Mouse (Mus musculus) neural tube, embryonic 14.5 days (tissue): ENCODE data around the gene Slfn9. TPM values are rescaled to one million over a fixed set of nuclear protein-coding genes. Genes with fewer than 3 reads are reported as not detected.

ENCODE experiments used
- ATAC-seq: fragments of 200-750 bp; cut with Nextera tagmentation; 2 replicates; pipeline ENCODE4 v1.8.0; 2017; ENCODE audit warnings: low read depth, mild to moderate bottlenecking, moderate TSS enrichment, moderate library complexity
- H3K27ac ChIP-seq: fragments of 300-500 bp; sonication (generic); 2 replicates; pipeline ENCODE4 v1.5.1; 2014; ENCODE audit warnings: low read depth, mild to moderate bottlenecking, control low read depth, low read length, moderate library complexity, mixed read lengths
- H3K27me3 ChIP-seq: fragments of 300-500 bp; sonication (generic); 2 replicates; pipeline ENCODE4 v1.6.1; 2014; ENCODE audit warnings: low read length; ENCODE audit not compliant: control insufficient read depth, insufficient read depth
- H3K36me3 ChIP-seq: fragments of 300-500 bp; sonication (generic); 2 replicates; pipeline ENCODE4 v1.6.1; 2014; ENCODE audit warnings: low read length, mixed read lengths; ENCODE audit not compliant: control insufficient read depth, insufficient read depth
- H3K4me1 ChIP-seq: fragments of 300-500 bp; sonication (generic); 2 replicates; pipeline ENCODE4 v1.6.1; 2014; ENCODE audit warnings: low read length; ENCODE audit not compliant: control insufficient read depth, insufficient read depth
- H3K4me2 ChIP-seq: fragments of 300-500 bp; sonication (generic); 2 replicates; pipeline ENCODE4 v1.6.1; 2014; ENCODE audit warnings: mild to moderate bottlenecking, low read depth, low read length, control low read depth
- H3K4me3 ChIP-seq: fragments of 300-500 bp; sonication (generic); 2 replicates; pipeline ENCODE4 v1.5.1; 2014; ENCODE audit warnings: low read depth, low read length, control low read depth, mixed read lengths
- H3K9ac ChIP-seq: fragments of 300-500 bp; sonication (generic); replicated peaks from 2 replicates; pipeline ENCODE4 v1.6.1; 2014; ENCODE audit warnings: low read depth, mild to moderate bottlenecking, control low read depth, low read length, mixed read lengths
- H3K9me3 ChIP-seq: fragments of 300-500 bp; sonication (generic); 2 replicates; pipeline ENCODE4 v1.6.1; 2016; ENCODE audit warnings: low read length; ENCODE audit not compliant: control insufficient read depth
- WGBS: fragments of 180-500 bp; shearing (Covaris S2); extraction: QIAGEN DNeasy Blood & Tissue Kit; methylation state at CpG from one replicate; pipeline ENCODE4 v1.1.7; 2014; 5-methylcytosine and 5-hydroxymethylcytosine counted together
- microRNA-seq: library from miRNA; unstranded; fragments of <30 nt; microRNA quantifications from one replicate; pipeline ENCODE4, GENCODE M21; 2016
- polyA plus RNA-seq: library from polyadenylated mRNA; unstranded; fragments of >200 nt; fragmentation: Nextera tagmentation; extraction: Ambion mirVana; gene quantifications from 2 replicates; pipeline ENCODE4 v1.2.1, GENCODE M21; 2014

Slfn9 gene
- polyA plus RNA-seq, 1 experiment from 2014 or later, result 0.56 TPM

- Histone ChIP-seq H3K4me1 (no peaks in the 10 kb centered on the region), H3K27me3 (peaks cover 20% of the 10 kb centered on the region), H3K36me3 (no peaks in the 10 kb centered on the region), H3K9ac (no peak overlapping the region), H3K27ac (no peak overlapping the region), H3K4me3 (no peak overlapping the region), H3K4me2 (no peak overlapping the region), H3K9me3 (no peaks in the 10 kb centered on the region)
- WGBS, result 30% methylated on average over 20 of the region's 20 CpGs
- ATAC-seq, result no peak
These were observed 62.6 kb downstream of the Slfn9 start for GRCm38 (mm10) chr11:82928897-82929632.

Small RNA genes within 50 kb of the gene (microRNA-seq; reads per million reads assigned to microRNA genes)
- gene Gm27598 (not detected), gene Mir7679 (not detected)

Other genes starting within 250 kb of the Slfn9 start
- gene Cct6b, start 227.5 kb downstream of the Slfn9 start, polyA plus RNA-seq, result 0.33 and 0.44 TPM in 2 replicates
- 29.0 and 31.3 TPM in 2 replicates for gene Zfp830, start 227.5 kb downstream of the Slfn9 start, polyA plus RNA-seq
- gene Lig3, start 210.7 kb downstream of the Slfn9 start, polyA plus RNA-seq, result 25.4 and 33.8 TPM in 2 replicates
- 3.9 and 4.8 TPM in 2 replicates for gene Rffl, start 120.6 kb downstream of the Slfn9 start, polyA plus RNA-seq
- gene Rad51d, start 101.2 kb downstream of the Slfn9 start, polyA plus RNA-seq, result 13.4 and 14.4 TPM in 2 replicates
- 0.82 and 1.1 TPM in 2 replicates for gene Fndc8, start 99.7 kb downstream of the Slfn9 start, polyA plus RNA-seq
- 21.6 and 24.7 TPM in 2 replicates for gene Nle1, start 83.4 kb downstream of the Slfn9 start, polyA plus RNA-seq
- gene Unc45b, start 81.3 kb downstream of the Slfn9 start, polyA plus RNA-seq, result 0.92 and 1.2 TPM in 2 replicates
- gene Slfn5, start 40.5 kb downstream of the Slfn9 start, polyA plus RNA-seq, result 1.0 and 1.5 TPM in 2 replicates
- 0.07 TPM in 1 of 2 replicates, not detected in the other for gene Slfn8, start 29.0 kb upstream of the Slfn9 start, polyA plus RNA-seq
- gene Slfn2, start 73.3 kb upstream of the Slfn9 start, polyA plus RNA-seq, result 0.24 and 1.2 TPM in 2 replicates
- gene Slfn1, start 125.0 kb upstream of the Slfn9 start, polyA plus RNA-seq, result not detected in 2 replicates
- gene Slfn4, start 183.4 kb upstream of the Slfn9 start, polyA plus RNA-seq, result not detected in 2 replicates
- gene Slfn3, start 199.5 kb upstream of the Slfn9 start, polyA plus RNA-seq, result 0.09 and 0.23 TPM in 2 replicates